Mouse (Mus musculus) hindbrain, postnatal 0 days (tissue): ENCODE data around the gene Tbxas1. TPM values are rescaled to one million over a fixed set of nuclear protein-coding genes. Genes with fewer than 3 reads are reported as not detected.

Experiments
- ATAC-seq: fragments of 200-750 bp; cut with Nextera tagmentation; 2 replicates; pipeline ENCODE4 v1.8.0; 2017; ENCODE audit warnings: mild to moderate bottlenecking, moderate TSS enrichment, moderate library complexity
- DNase-seq: peaks from one replicate; pipeline ENCODE4 v3.0.0-alpha.2; 2015; ENCODE audit warnings: low spot score
- H3K27ac ChIP-seq: fragments of 300-500 bp; sonication (generic); 2 replicates; pipeline ENCODE4 v1.5.1; 2014; ENCODE audit warnings: mild to moderate bottlenecking
- H3K27me3 ChIP-seq: fragments of 300-500 bp; sonication (generic); 2 replicates; pipeline ENCODE4 v1.6.1; 2014; ENCODE audit warnings: low read length, mixed read lengths; ENCODE audit not compliant: insufficient read depth
- H3K36me3 ChIP-seq: fragments of 300-500 bp; sonication (generic); 2 replicates; pipeline ENCODE4 v1.6.1; 2014; ENCODE audit warnings: low read length, mixed read lengths; ENCODE audit not compliant: insufficient read depth
- H3K4me1 ChIP-seq: fragments of 300-500 bp; sonication (generic); 2 replicates; pipeline ENCODE4 v1.6.1; 2014; ENCODE audit warnings: antibody characterized with exemption, low read length, mixed read lengths; ENCODE audit not compliant: insufficient read depth
- H3K4me2 ChIP-seq: fragments of 300-500 bp; sonication (generic); 2 replicates; pipeline ENCODE4 v1.6.1; 2014; ENCODE audit warnings: low read depth, mild to moderate bottlenecking, low read length, moderate library complexity, mixed read lengths
- H3K4me3 ChIP-seq: fragments of 300-500 bp; sonication (generic); 2 replicates; pipeline ENCODE4 v1.5.1; 2014; ENCODE audit warnings: low read length
- H3K9ac ChIP-seq: fragments of 300-500 bp; sonication (generic); replicated peaks from 2 replicates; pipeline ENCODE4 v1.6.1; 2014; ENCODE audit warnings: mild to moderate bottlenecking, low read length, moderate library complexity, mixed read lengths
- H3K9me3 ChIP-seq: fragments of 300-500 bp; sonication (generic); 2 replicates; pipeline ENCODE4 v1.6.1; 2016; ENCODE audit warnings: low read length, mixed read lengths
- CTCF ChIP-seq: IDR thresholded peaks from 2 replicates; pipeline ENCODE4 v1.5.1; 2016; ENCODE audit warnings: antibody characterized with exemption, control low read depth, low read depth
- WGBS: fragments of 180-500 bp; shearing (Covaris S2); extraction: QIAGEN DNeasy Blood & Tissue Kit; methylation state at CpG from one replicate; pipeline ENCODE4 v1.1.7; 2014; 5-methylcytosine and 5-hydroxymethylcytosine counted together
- polyA plus RNA-seq: library from polyadenylated mRNA; unstranded; fragments of >200 nt; fragmentation: Nextera tagmentation; extraction: Ambion mirVana; gene quantifications from 2 replicates; pipeline ENCODE4 v1.2.1, GENCODE M21; 2015
- total RNA-seq: library from RNA; depleted of rRNA; stranded (reverse); fragments of >200 nt; gene quantifications from 2 replicates; pipeline ENCODE4 v1.2.3, GENCODE M21; 2014

Tbxas1 gene
- total and polyA plus RNA-seq, 2 experiments from 2014 or later, result 2.1 to 4.3 TPM

DNA sequence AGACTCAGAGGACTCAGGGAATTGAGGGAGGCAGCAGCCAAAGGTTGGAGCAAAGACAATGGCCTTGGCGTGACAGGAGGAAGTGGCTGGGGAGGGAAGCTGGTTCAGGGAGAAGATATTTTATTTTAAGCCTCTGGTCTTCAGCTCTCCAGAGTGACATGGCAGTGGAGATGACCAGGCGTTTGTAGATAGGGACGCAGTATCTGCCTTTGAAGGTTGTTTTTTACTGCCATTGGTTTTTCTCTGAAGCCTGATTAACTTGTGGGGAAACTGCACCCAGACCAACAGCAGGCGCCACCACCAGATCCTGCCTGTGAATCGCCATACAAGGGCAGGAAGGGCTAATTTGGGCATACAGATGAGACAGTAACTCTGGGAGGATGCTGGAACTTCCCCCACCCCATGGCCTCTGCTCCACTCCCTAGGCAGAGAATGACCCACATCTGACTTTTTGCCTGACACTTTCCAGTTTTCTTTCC is 74.5 kb downstream of the Tbxas1 start:
- H3K27me3 ChIP-seq, result no peaks in the 10 kb centered on the region
- H3K36me3 ChIP-seq, result no peaks in the 10 kb centered on the region
- TF ChIP-seq CTCF, result no peak
- no peak overlapping the region for H3K4me3 ChIP-seq
- H3K9ac ChIP-seq, result no peak overlapping the region
- no peak for ATAC-seq
- DNase-seq, result no peak
- H3K4me2 ChIP-seq, result no peak overlapping the region
- no peaks in the 10 kb centered on the region for H3K4me1 ChIP-seq
- no peaks in the 10 kb centered on the region for H3K9me3 ChIP-seq
- no peak overlapping the region for H3K27ac ChIP-seq
- WGBS, result 74% methylated on average over 5 of the region's 5 CpGs

DNA sequence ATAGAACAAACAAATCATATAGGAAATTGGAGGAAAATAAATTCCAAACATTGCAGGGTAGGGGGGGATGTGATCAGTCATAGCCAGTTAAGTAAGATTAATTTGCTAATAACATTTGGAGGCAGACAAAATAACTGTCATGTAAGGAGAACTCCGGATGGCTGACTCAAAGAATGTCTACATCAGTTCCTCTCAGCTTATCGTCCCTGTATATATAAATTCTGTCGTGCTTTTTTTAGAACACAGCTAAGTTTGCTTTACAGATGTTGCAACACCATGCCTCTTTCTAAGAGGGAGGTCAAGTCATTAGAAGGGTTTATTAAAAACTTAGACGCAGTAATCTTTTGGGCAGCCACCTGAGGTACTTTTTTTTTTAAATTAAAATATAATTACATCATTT is 75.1 kb downstream of the Tbxas1 start:
- Histone ChIP-seq H3K9me3 (no peaks in the 10 kb centered on the region), H3K27me3 (no peaks in the 10 kb centered on the region), H3K36me3 (no peaks in the 10 kb centered on the region), H3K4me3 (no peak overlapping the region), H3K4me2 (no peak overlapping the region), H3K27ac (no peak overlapping the region), H3K4me1 (no peaks in the 10 kb centered on the region), H3K9ac (no peak overlapping the region)
- 73% methylated on average over 4 of the region's 4 CpGs for WGBS
- ATAC-seq, result no peak
- TF ChIP-seq CTCF, result no peak
- no peak for DNase-seq

DNA sequence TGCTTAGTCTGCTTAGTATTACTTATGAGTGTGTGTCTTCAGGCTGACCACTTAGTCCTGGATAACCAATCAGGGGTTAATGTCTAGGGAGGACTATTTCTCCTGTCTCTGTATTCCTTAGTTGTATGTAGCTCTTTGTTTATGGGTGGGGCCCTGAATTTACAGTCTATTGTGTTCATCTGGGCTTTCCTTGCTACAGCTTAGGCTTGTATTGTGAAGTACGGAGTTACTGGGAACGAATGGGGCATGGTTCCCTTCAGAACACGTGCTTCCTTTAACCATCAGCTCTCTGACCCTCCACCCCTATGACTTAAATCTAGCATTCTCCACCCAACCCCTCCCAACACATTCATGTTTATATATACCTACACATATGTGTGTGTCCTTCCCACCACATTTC is 75.6 kb downstream of the Tbxas1 start:
- Histone ChIP-seq H3K27ac (no peak overlapping the region), H3K27me3 (no peaks in the 10 kb centered on the region), H3K9ac (no peak overlapping the region), H3K4me3 (no peak overlapping the region), H3K36me3 (no peaks in the 10 kb centered on the region), H3K4me2 (no peak overlapping the region), H3K9me3 (no peaks in the 10 kb centered on the region), H3K4me1 (no peaks in the 10 kb centered on the region)
- TF ChIP-seq CTCF, result no peak
- 64% methylated on average over 3 of the region's 3 CpGs for WGBS
- no peak for DNase-seq
- ATAC-seq, result no peak

- ATAC-seq, result no peak
- Histone ChIP-seq H3K36me3 (no peaks in the 10 kb centered on the region), H3K27ac (no peak overlapping the region), H3K4me1 (no peaks in the 10 kb centered on the region), H3K9me3 (no peaks in the 10 kb centered on the region), H3K4me2 (no peak overlapping the region), H3K4me3 (no peak overlapping the region), H3K27me3 (no peaks in the 10 kb centered on the region), H3K9ac (no peak overlapping the region)
- DNase-seq, result no peak
- TF ChIP-seq CTCF, result no peak
- 89% methylated on average over 2 of the region's 2 CpGs for WGBS
Measured at GRCm38 (mm10) chr6:38956641-38957040, 81.4 kb downstream of the Tbxas1 start.

- H3K36me3 ChIP-seq, result no peaks in the 10 kb centered on the region
- 87% methylated on average over 5 of the region's 5 CpGs for WGBS
- H3K9me3 ChIP-seq, result no peaks in the 10 kb centered on the region
- ATAC-seq, result no peak
- no peaks in the 10 kb centered on the region for H3K4me1 ChIP-seq
- no peaks in the 10 kb centered on the region for H3K27me3 ChIP-seq
- no peak overlapping the region for H3K27ac ChIP-seq
- H3K9ac ChIP-seq, result no peak overlapping the region
- no peak overlapping the region for H3K4me2 ChIP-seq
- TF ChIP-seq CTCF, result no peak
- H3K4me3 ChIP-seq, result no peak overlapping the region
- no peak for DNase-seq
Measured at GRCm38 (mm10) chr6:38957246-38957645, 82.0 kb downstream of the Tbxas1 start.

GRCm38 (mm10) chr6:38959502-38959901 is 84.3 kb downstream of the Tbxas1 start:
- Histone ChIP-seq H3K27me3 (no peaks in the 10 kb centered on the region), H3K9me3 (no peaks in the 10 kb centered on the region), H3K4me3 (no peak overlapping the region), H3K36me3 (no peaks in the 10 kb centered on the region), H3K9ac (no peak overlapping the region), H3K4me1 (no peaks in the 10 kb centered on the region), H3K27ac (no peak overlapping the region), H3K4me2 (no peak overlapping the region)
- ATAC-seq (no peak), DNase-seq (no peak)
- TF ChIP-seq CTCF, result no peak
- 87% methylated on average over 9 of the region's 9 CpGs for WGBS

DNA sequence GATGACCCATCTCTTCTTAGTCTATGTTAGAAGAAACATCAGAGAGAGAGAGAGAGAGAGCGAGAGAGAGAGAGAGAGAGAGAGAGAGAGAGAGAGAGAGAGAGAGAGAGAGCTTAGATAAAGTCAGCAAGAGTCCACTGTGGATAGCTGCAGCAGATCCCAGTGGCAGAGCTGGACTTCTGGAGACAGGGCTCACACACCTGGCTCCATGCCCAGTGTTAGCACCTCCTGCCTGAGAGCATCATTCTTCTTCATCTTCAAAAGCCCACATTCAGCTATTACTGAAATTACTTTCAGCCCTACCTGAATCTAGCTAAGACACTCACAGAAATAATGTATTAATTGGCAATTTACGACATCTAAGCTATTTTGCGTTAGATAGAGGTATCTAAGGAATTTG is 85.2 kb downstream of the Tbxas1 start:
- H3K36me3 ChIP-seq, result no peaks in the 10 kb centered on the region
- no peaks in the 10 kb centered on the region for H3K4me1 ChIP-seq
- H3K4me2 ChIP-seq, result no peak overlapping the region
- H3K9ac ChIP-seq, result no peak overlapping the region
- H3K9me3 ChIP-seq, result no peaks in the 10 kb centered on the region
- H3K4me3 ChIP-seq, result no peak overlapping the region
- 75% methylated on average over 3 of the region's 3 CpGs for WGBS
- DNase-seq, result peak; percentile 25
- no peaks in the 10 kb centered on the region for H3K27me3 ChIP-seq
- H3K27ac ChIP-seq, result no peak overlapping the region
- no peak for TF ChIP-seq CTCF
- ATAC-seq, result no peak
